8 mouse cellular contexts compared by ENCODE assay signal in genomic region chr10:96374293-96375069, GRCm38 (mm10).
DNase-seq lines count a peak whose midpoint lies in the region; ATAC-seq lines count a peak whose summit lies in the region.
"Had no signal": no experiment of that assay in that cellular context is flagged by ENCODE, and none has a peak within 500 bp of the region (broad histone marks: within the 10 kb centered on the region; RNA-seq: fewer than 3 reads in every experiment).

No protein-coding gene starts in this region.

- peak; percentile 90 for DNase-seq in A20 (ENCODE audit: low read depth, low spot score)
- peak; percentile 85 for DNase-seq in CD4-positive helper T cell, adult 2 months (ENCODE audit: low read depth, low spot score)
- no peak for DNase-seq in testis, postnatal 10 days (ENCODE audit: low spot score)
- DNase-seq in right cerebral cortex, postnatal 25 days: no peak
- no peak for DNase-seq in right cerebral cortex, postnatal 10 days (ENCODE audit: low spot score in 2 of 2)
- DNase-seq: heart, postnatal 4 days had no signal

- ATAC-seq in hematopoietic stem cell, adult 5-6 weeks (replicated peaks in 1 of 2; ENCODE audit: insufficient read depth in 1 of 2, low FRiP score in 2 of 2, low TSS enrichment in 1 of 2, low read depth in 1 of 2, poor library complexity in 2 of 2, severe bottlenecking in 2 of 2): peak; percentile 77 to 81
- ATAC-seq in neutrophil, adult 5-6 weeks (ENCODE audit: extremely low read depth, insufficient number of reproducible peaks, low FRiP score, poor library complexity, severe bottlenecking): peak; percentile 64

Comparison
In these comparisons a context has a peak if more than half of its experiments do, and no peak if none do; other contexts are left out.
1. DNase-seq: peak in A20 (single experiment) and CD4-positive helper T cell, adult 2 months (single experiment); none in testis, postnatal 10 days (single experiment), right cerebral cortex, postnatal 25 days (single experiment) and right cerebral cortex, postnatal 10 days (0 of 2).